Mouse (Mus musculus): Measurements from ENCODE around the gene Klra4.
"Not testable (repeated sequence)": the region's sequence is repeated elsewhere in the genome, so short reads cannot be mapped to it uniquely, and the experiment has no call there.

The Klra4 gene

GRCm38 (mm10) chr6:130067171-130067570, at the start of gene Klra4:
Gene Klra4 (minus strand): TSS chr6:130067271.
- not testable (repeated sequence) for ATAC-seq (ENCODE audit: low TSS enrichment)

GRCm38 (mm10) chr6:130110485-130110884, 43.4 kb upstream of the Klra4 start:
- ATAC-seq (ENCODE audit: low TSS enrichment): no peak

GRCm38 (mm10) chr6:130102743-130103142, 35.7 kb upstream of the Klra4 start:
- ATAC-seq (ENCODE audit: low TSS enrichment): not testable (repeated sequence)

- ATAC-seq (ENCODE audit: low TSS enrichment): no peak
These were observed 25.4 kb upstream of the Klra4 start for GRCm38 (mm10) chr6:130092336-130092948.

GRCm38 (mm10) chr6:130065196-130065595, 1.9 kb downstream of the Klra4 start:
- ATAC-seq (ENCODE audit: low TSS enrichment): no peak

GRCm38 (mm10) chr6:130035146-130035545, 31.9 kb downstream of the Klra4 start:
- not testable (repeated sequence) for ATAC-seq (ENCODE audit: low TSS enrichment)

- not testable (repeated sequence) for ATAC-seq (ENCODE audit: low TSS enrichment)
These were observed 35.5 kb downstream of the Klra4 start for GRCm38 (mm10) chr6:130031493-130032089.

GRCm38 (mm10) chr6:130026854-130027253, 40.2 kb downstream of the Klra4 start, which contains the start of gene Klra6:
Gene Klra6 (minus strand): TSS chr6:130026954.
- ATAC-seq (ENCODE audit: low TSS enrichment): no peak

Measured in frontal cortex, adult (tissue).